Mouse (Mus musculus): ENCODE measurements around the gene Bid. TPM values are rescaled to one million over a fixed set of nuclear protein-coding genes. Genes with fewer than 3 reads are reported as not detected.
A peak's percentile ranks its signal among the peaks of the same experiment; 100 is the strongest.
"Not testable (repeated sequence)": the region's sequence is repeated elsewhere in the genome, so short reads cannot be mapped to it uniquely, and the experiment has no call there.

Bid gene
- polyA plus RNA-seq, 1 experiment: 60.6 TPM

DNA sequence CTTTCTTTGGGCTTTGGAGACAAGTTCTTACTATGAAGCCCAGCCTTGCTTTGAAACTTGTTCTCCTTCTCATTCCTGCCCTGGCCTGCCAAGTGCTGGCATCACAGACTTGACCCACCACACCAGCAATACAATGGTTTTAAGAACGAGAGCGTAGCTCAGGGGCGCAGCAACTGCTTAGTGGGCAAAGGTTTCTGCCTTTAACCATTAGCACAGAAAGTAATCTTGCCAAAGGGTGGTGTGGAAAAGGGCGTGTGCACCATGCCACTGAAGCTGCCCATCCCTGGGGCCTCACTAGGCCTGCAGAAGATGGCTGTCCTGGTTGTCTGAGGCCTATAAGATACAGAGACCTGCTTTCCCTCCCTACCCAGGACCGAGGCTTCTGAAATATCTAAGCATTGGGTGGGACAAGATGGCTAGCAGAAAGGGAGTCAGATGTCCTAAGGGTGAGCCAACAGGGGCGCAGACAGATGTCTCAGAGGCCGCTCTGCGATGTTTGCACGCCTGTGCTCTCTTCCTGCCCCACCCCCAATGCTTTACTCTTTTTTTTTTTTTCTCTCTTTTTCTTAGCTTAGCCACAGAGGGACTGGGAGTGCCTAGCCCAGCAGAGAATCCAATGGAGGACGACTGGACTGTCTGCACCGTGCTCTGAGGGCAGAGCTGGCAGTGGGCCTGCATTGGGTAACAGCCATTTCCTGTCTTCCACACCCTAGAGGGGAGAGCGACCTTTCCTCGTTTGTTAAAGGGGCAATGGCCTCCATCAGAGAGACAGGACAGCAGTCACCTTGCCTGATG lies 5.2 kb downstream of the Bid start:
- Histone ChIP-seq H3K36me3 (ENCODE audit: control insufficient read depth, insufficient read depth, low read length) (no peaks in the 10 kb centered on the region), H3K4me1 (ENCODE audit: control insufficient read depth, insufficient read depth, low read length) (peaks cover 24% of the 10 kb centered on the region; the same call in 1 of the 2 replicates), H3K27me3 (replicated peaks; ENCODE audit: control insufficient read depth, insufficient read depth, low read length) (no peaks in the 10 kb centered on the region), H3K4me3 (ENCODE audit: insufficient read depth, low read depth, low read length) (no peak overlapping the region), H3K27ac (ENCODE audit: insufficient read depth, low read depth, low read length) (peak overlapping the region; percentile 28)
- TF ChIP-seq CTCF (conservative IDR thresholded peaks at IDR 0.05; ENCODE audit: insufficient read depth, insufficient read length, low read depth, low read length) (no peak), POLR2A (IDR thresholded peaks at IDR 0.05; ENCODE audit: low read depth, low read length) (no peak)
- 52% methylated on average over 13 of the region's 13 CpGs for WGBS
- peak; percentile 74 for DNase-seq

DNA sequence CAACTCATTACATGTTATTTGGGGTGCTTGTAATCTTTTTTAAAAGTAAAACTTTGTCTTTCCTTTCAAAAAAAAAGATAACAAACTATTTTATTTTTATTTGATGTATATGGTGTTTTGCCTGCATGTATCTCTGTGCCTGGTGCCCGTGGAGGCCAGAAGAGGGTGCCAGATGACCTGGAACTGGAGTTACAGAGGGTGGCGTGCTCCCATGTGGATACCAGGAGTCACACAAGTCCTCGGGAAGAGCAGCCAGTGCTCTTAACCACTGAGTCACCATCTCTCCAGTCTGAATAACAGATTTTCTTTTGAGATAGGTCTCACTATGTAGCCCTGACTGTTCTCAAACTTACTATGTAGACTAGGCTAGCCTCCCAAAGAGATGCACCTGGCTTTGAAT lies 7.2 kb downstream of the Bid start:
- 63% methylated on average over 3 of the region's 3 CpGs for WGBS
- Histone ChIP-seq H3K36me3 (ENCODE audit: control insufficient read depth, insufficient read depth, low read length) (no peaks in the 10 kb centered on the region), H3K4me1 (ENCODE audit: control insufficient read depth, insufficient read depth, low read length) (peaks cover 36% of the 10 kb centered on the region; the same call in 1 of the 2 replicates), H3K27ac (ENCODE audit: insufficient read depth, low read depth, low read length) (no peak overlapping the region), H3K4me3 (ENCODE audit: insufficient read depth, low read depth, low read length) (no peak overlapping the region), H3K27me3 (replicated peaks; ENCODE audit: control insufficient read depth, insufficient read depth, low read length) (no peaks in the 10 kb centered on the region)
- TF ChIP-seq POLR2A (IDR thresholded peaks at IDR 0.05; ENCODE audit: low read depth, low read length) (no peak), CTCF (conservative IDR thresholded peaks at IDR 0.05; ENCODE audit: insufficient read depth, insufficient read length, low read depth, low read length) (0 out of 2 replicates have a peak, but pooled peaks have one; percentile 21)
- no peak for DNase-seq

DNA sequence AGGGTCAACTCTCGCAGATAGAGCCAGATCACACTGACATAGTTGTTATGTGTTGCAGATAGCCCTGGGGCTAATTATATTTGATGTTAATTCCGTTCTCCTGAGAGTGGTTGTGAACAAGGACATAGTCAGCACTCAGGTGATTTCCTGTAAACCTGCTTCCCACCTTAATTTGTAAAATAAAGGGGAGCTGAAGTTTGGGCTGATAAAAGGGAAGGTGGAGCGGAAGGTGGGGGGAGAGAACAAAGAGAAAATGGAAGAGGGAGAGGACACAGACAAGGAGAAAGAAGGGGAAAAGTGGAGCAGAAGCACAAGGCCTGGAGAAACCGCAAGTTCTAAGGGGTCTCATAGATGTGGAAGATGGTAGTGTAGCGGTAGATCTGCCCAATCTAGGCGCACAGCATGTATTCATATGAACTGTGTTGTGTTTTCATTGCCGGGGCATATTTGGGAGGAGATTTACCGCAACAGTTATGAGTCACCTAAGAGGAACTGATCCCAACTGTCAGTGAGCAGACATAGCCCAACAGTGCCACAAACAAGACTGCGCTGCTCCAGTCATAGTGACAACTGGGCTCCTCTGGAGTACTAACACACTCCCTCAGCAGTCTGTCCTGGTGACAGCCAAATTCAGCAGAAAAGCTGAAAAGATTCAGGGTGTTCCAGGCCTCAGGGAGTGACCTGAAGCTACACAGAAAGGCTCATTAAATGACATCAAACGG lies 8.6 kb downstream of the Bid start:
- 88% methylated on average over 10 of the region's 10 CpGs for WGBS
- Histone ChIP-seq H3K4me1 (ENCODE audit: control insufficient read depth, insufficient read depth, low read length) (peaks cover 35% of the 10 kb centered on the region; the same call in 1 of the 2 replicates), H3K27ac (ENCODE audit: insufficient read depth, low read depth, low read length) (0 out of 2 replicates have a peak overlapping the region, but pooled peaks have one; percentile 88)
- DNase-seq; H3K36me3 ChIP-seq (ENCODE audit: control insufficient read depth, insufficient read depth, low read length); H3K4me3 ChIP-seq (ENCODE audit: insufficient read depth, low read depth, low read length); H3K27me3 ChIP-seq (replicated peaks; ENCODE audit: control insufficient read depth, insufficient read depth, low read length): not testable (repeated sequence)

DNA sequence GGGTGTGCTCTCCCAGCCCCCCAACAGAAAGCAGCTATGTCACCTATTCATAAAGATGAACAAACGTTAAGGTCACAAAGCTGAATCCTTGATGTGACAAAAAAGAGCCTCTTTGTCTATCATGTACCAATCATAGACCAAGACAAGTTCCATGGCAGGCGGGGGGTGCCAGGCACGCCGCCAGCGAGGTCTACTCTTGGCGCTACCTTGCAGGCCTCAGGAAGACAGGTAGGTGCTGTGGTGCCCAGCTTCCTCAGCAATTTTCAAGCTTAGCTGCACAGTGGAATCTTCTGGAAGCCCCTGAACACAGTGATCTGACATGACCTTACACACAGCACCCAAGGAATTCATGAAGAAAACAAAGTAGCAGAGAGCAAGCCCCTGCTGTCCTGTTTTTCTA lies 10.1 kb downstream of the Bid start:
- TF ChIP-seq POLR2A (IDR thresholded peaks at IDR 0.05; ENCODE audit: low read depth, low read length): no peak
- TF ChIP-seq CTCF (conservative IDR thresholded peaks at IDR 0.05; ENCODE audit: insufficient read depth, insufficient read length, low read depth, low read length): no peak

DNA sequence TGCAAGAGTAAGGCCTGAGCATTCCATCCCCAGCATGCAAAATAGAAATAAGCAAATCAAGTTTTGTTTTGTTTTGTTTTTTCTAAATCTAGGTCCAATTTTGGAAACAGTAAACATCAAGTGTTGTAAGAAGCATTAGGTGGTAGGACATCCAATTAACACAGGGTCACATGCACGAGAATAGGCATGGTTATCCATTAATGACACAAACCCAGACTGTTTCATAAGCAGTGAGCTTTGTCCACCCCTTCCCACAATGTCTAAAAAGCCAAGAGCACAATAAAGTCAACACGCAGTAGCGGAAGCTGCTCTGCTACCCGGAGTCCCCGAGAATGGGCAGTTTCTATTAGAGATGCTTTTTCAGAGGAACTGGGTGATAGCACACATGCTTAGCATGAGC lies 11.5 kb downstream of the Bid start:
- H3K4me3 ChIP-seq (ENCODE audit: insufficient read depth, low read depth, low read length): no peak overlapping the region
- H3K36me3 ChIP-seq (ENCODE audit: control insufficient read depth, insufficient read depth, low read length): no peaks in the 10 kb centered on the region
- H3K27me3 ChIP-seq (replicated peaks; ENCODE audit: control insufficient read depth, insufficient read depth, low read length): no peaks in the 10 kb centered on the region
- peaks cover 34% of the 10 kb centered on the region; the same call in 1 of the 2 replicates for H3K4me1 ChIP-seq (ENCODE audit: control insufficient read depth, insufficient read depth, low read length)
- no peak for TF ChIP-seq POLR2A (IDR thresholded peaks at IDR 0.05; ENCODE audit: low read depth, low read length)
- TF ChIP-seq CTCF (conservative IDR thresholded peaks at IDR 0.05; ENCODE audit: insufficient read depth, insufficient read length, low read depth, low read length): no peak
- peak; percentile 91 for DNase-seq
- 43% methylated on average over 5 of the region's 5 CpGs for WGBS
- peak overlapping the region; percentile 92 for H3K27ac ChIP-seq (ENCODE audit: insufficient read depth, low read depth, low read length)

More for the DNA sequence above, 10.1 kb downstream of the Bid start:
- Histone ChIP-seq H3K27ac (ENCODE audit: insufficient read depth, low read depth, low read length) (peak overlapping the region; percentile 88), H3K4me3 (ENCODE audit: insufficient read depth, low read depth, low read length) (no peak overlapping the region), H3K36me3 (ENCODE audit: control insufficient read depth, insufficient read depth, low read length) (no peaks in the 10 kb centered on the region), H3K4me1 (ENCODE audit: control insufficient read depth, insufficient read depth, low read length) (peaks cover 34% of the 10 kb centered on the region; the same call in 1 of the 2 replicates), H3K27me3 (replicated peaks; ENCODE audit: control insufficient read depth, insufficient read depth, low read length) (no peaks in the 10 kb centered on the region)
- WGBS: 67% methylated on average over 6 of the region's 6 CpGs
- DNase-seq: peak; percentile 87

DNA sequence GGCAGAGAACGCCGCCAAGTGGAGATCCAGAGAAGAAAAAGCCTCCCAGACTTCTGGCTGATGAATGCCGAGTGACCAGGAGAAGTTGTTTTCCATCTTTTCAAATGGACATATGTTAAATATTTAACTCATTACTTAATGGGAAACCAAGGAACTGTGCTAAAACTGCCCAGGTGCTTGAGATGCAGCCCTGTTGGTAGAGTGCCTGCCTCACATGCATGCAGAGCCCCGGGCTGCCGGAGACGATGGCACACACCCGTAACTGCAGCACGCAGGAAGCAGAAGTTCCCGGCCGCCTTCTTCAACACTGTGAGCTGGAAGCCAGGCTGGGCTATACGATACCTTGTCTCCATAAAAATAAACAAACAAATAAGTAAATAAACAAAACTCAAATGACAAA lies 12.7 kb downstream of the Bid start:
- H3K36me3 ChIP-seq (ENCODE audit: control insufficient read depth, insufficient read depth, low read length): no peaks in the 10 kb centered on the region
- H3K4me3 ChIP-seq (ENCODE audit: insufficient read depth, low read depth, low read length): no peak overlapping the region
- H3K4me1 ChIP-seq (ENCODE audit: control insufficient read depth, insufficient read depth, low read length): peaks cover 34% of the 10 kb centered on the region; the same call in 1 of the 2 replicates
- peak overlapping the region; percentile 92 for H3K27ac ChIP-seq (ENCODE audit: insufficient read depth, low read depth, low read length)
- H3K27me3 ChIP-seq (replicated peaks; ENCODE audit: control insufficient read depth, insufficient read depth, low read length): no peaks in the 10 kb centered on the region
- no peak for DNase-seq
- WGBS: 36% methylated on average over 11 of the region's 11 CpGs
- no peak for TF ChIP-seq CTCF (conservative IDR thresholded peaks at IDR 0.05; ENCODE audit: insufficient read depth, insufficient read length, low read depth, low read length)
- peak; percentile 40 for TF ChIP-seq POLR2A (IDR thresholded peaks at IDR 0.05; ENCODE audit: low read depth, low read length)

DNA sequence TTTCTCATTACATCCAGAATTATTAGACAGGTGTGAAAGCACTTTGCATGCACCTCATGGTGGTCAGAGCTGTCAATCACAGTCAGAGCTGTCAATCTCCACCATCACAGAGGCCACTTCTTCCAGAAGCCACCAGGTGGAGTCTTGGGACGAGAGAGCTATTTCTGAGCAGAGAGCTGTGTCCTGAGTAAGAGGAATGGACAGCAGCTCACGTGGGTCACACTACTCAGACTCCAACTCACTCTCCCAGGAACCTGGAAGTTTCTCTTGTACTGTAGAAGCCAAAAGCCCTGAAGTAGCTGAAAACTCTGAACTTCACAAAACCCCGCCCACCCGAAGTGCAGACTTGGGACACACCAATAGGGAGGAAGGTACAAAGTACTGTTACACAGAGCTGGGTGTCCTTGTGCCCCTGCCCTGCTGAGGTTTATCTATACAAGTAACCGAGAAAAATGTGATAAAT lies 13.2 kb downstream of the Bid start:
- WGBS: 30% methylated on average over 5 of the region's 5 CpGs
- Histone ChIP-seq H3K27ac (ENCODE audit: insufficient read depth, low read depth, low read length) (peak overlapping the region; percentile 92), H3K36me3 (ENCODE audit: control insufficient read depth, insufficient read depth, low read length) (no peaks in the 10 kb centered on the region), H3K27me3 (replicated peaks; ENCODE audit: control insufficient read depth, insufficient read depth, low read length) (no peaks in the 10 kb centered on the region), H3K4me3 (ENCODE audit: insufficient read depth, low read depth, low read length) (no peak overlapping the region), H3K4me1 (ENCODE audit: control insufficient read depth, insufficient read depth, low read length) (peaks cover 34% of the 10 kb centered on the region; the same call in 1 of the 2 replicates)
- no peak for TF ChIP-seq POLR2A (IDR thresholded peaks at IDR 0.05; ENCODE audit: low read depth, low read length)
- peak; percentile 79 for TF ChIP-seq CTCF (conservative IDR thresholded peaks at IDR 0.05; ENCODE audit: insufficient read depth, insufficient read length, low read depth, low read length)
- peak; percentile 94 for DNase-seq
